Mouse (Mus musculus) CH12.LX (cell line): ENCODE data around the gene Chd1. TPM values are rescaled to one million over a fixed set of nuclear protein-coding genes. Genes with fewer than 3 reads are reported as not detected.

Experiments used
- DNase-seq: peaks from one replicate; pipeline ENCODE4 v3.0.0-alpha.2; 2013; ENCODE audit errors: extremely low read depth
- H3K27ac ChIP-seq: 2 replicates; pipeline ENCODE4 v1.5.1; 2012; ENCODE audit warnings: low read depth, mild to moderate bottlenecking, control low read depth, moderate library complexity; ENCODE audit not compliant: insufficient read depth
- H3K27me3 ChIP-seq: replicated peaks from 2 replicates; pipeline ENCODE3; 2012; ENCODE audit warnings: inconsistent platforms
- H3K36me3 ChIP-seq, 2 experiments: replicated peaks in 1 of 2; 2 replicates each; pipeline versions ENCODE3 to v1.6.1; 2012; ENCODE audit warnings: inconsistent platforms in 1 of 2, low read length in 1 of 2, mild to moderate bottlenecking in 1 of 2, mixed read lengths in 1 of 2, moderate library complexity in 1 of 2; ENCODE audit not compliant: control insufficient read depth in 1 of 2, insufficient read depth in 1 of 2
- H3K4me1 ChIP-seq, 2 experiments: 2 replicates each; pipeline ENCODE4 v1.6.1; 2012; ENCODE audit warnings: inconsistent platforms in 1 of 2, moderate library complexity in 1 of 2; ENCODE audit not compliant: insufficient read depth in 2 of 2, control insufficient read depth in 1 of 2
- H3K4me2 ChIP-seq: 2 replicates; pipeline ENCODE4 v1.6.1; 2012; ENCODE audit warnings: low read depth, mild to moderate bottlenecking, control low read depth; ENCODE audit not compliant: poor library complexity, insufficient read depth, severe bottlenecking
- H3K4me3 ChIP-seq, 3 experiments: fragments of 150-350 bp in 1 of 3; sonication (generic) in 1 of 3; replicated peaks in 1 of 3; 2 replicates each; pipeline versions ENCODE3 to v1.5.1; 2011 to 2012; ENCODE audit warnings: low read depth in 2 of 3, low read length in 2 of 3, mild to moderate bottlenecking in 2 of 3, moderate library complexity in 2 of 3, control low read depth in 1 of 3, improper control_type of control experiment in 1 of 3, inconsistent platforms in 1 of 3, mixed read lengths in 1 of 3; ENCODE audit not compliant: poor library complexity in 1 of 3
- H3K79me2 ChIP-seq: replicated peaks from 2 replicates; pipeline ENCODE4 v1.6.1; 2012; ENCODE audit warnings: mild to moderate bottlenecking, moderate library complexity; ENCODE audit not compliant: control insufficient read depth, poor library complexity, insufficient read depth, severe bottlenecking; ENCODE audit errors: extremely low read depth
- H3K9ac ChIP-seq: 2 replicates; pipeline ENCODE4 v1.6.1; 2012; ENCODE audit warnings: low read depth, mild to moderate bottlenecking, control low read depth, moderate library complexity; ENCODE audit not compliant: insufficient read depth
- H3K9me3 ChIP-seq: replicated peaks from 2 replicates; pipeline ENCODE3; 2012; ENCODE audit warnings: low read length, inconsistent platforms, mixed read lengths
- BHLHE40 ChIP-seq: IDR thresholded peaks from 2 replicates; pipeline ENCODE4 v1.6.1; 2011; ENCODE audit warnings: mild to moderate bottlenecking, low read depth, low read length, improper control_type of control experiment
- CHD1 ChIP-seq: IDR thresholded peaks from 2 replicates; pipeline ENCODE4 v1.6.1; 2012; ENCODE audit warnings: low read depth, low read length, improper control_type of control experiment, inconsistent platforms
- CTCF ChIP-seq, 2 experiments: IDR thresholded peaks in 1 of 2; conservative IDR thresholded peaks in 1 of 2; 2 replicates each; pipeline ENCODE4 v1.5.1; 2011 to 2012; ENCODE audit warnings: low read depth in 2 of 2, low read length in 2 of 2, improper control_type of control experiment in 1 of 2, inconsistent platforms in 1 of 2, mild to moderate bottlenecking in 1 of 2, moderate library complexity in 1 of 2
- E2F4 ChIP-seq: IDR thresholded peaks from 2 replicates; pipeline ENCODE4 v1.6.1; 2011; ENCODE audit warnings: low read depth, low read length, improper control_type of control experiment; ENCODE audit not compliant: insufficient replicate concordance
- ELF1 ChIP-seq: IDR thresholded peaks from 2 replicates; pipeline ENCODE4 v1.6.1; 2014; ENCODE audit warnings: low read depth, mild to moderate bottlenecking, inconsistent platforms, low read length, improper control_type of control experiment
- ETS1 ChIP-seq: conservative IDR thresholded peaks from 2 replicates; pipeline ENCODE4 v1.6.1; 2012; ENCODE audit warnings: low read depth, mild to moderate bottlenecking, inconsistent platforms, low read length, improper control_type of control experiment, moderate library complexity
- GABPA ChIP-seq: IDR thresholded peaks from 2 replicates; pipeline ENCODE4 v1.6.1; 2012; ENCODE audit warnings: low read depth, low read length, improper control_type of control experiment, inconsistent platforms; ENCODE audit not compliant: insufficient replicate concordance
- HCFC1 ChIP-seq: IDR thresholded peaks from 2 replicates; pipeline ENCODE4 v1.6.1; 2012; ENCODE audit warnings: low read depth, mild to moderate bottlenecking, inconsistent platforms, low read length, improper control_type of control experiment
- IRF4 ChIP-seq: IDR thresholded peaks from 2 replicates; pipeline ENCODE4 v1.6.1; 2014; ENCODE audit warnings: low read depth, mild to moderate bottlenecking, inconsistent platforms, low read length, improper control_type of control experiment
- JUND ChIP-seq: conservative IDR thresholded peaks from 2 replicates; pipeline ENCODE4 v1.6.1; 2011; ENCODE audit warnings: low read depth, low read length, improper control_type of control experiment
- KAT2A ChIP-seq: IDR thresholded peaks from 2 replicates; pipeline ENCODE4 v1.6.1; 2012; ENCODE audit warnings: low read length, improper control_type of control experiment, inconsistent platforms; ENCODE audit not compliant: insufficient replicate concordance
- MAFK ChIP-seq: IDR thresholded peaks from 2 replicates; pipeline ENCODE4 v1.6.1; 2011; ENCODE audit warnings: low read length, improper control_type of control experiment; ENCODE audit not compliant: insufficient replicate concordance
- MAX ChIP-seq: IDR thresholded peaks from 2 replicates; pipeline ENCODE4 v1.6.1; 2011; ENCODE audit warnings: low read length, improper control_type of control experiment
- MAZ ChIP-seq: IDR thresholded peaks from 2 replicates; pipeline ENCODE4 v1.6.1; 2012; ENCODE audit warnings: low read depth, mild to moderate bottlenecking, inconsistent platforms, low read length, improper control_type of control experiment, moderate library complexity
- MEF2A ChIP-seq: IDR thresholded peaks from 2 replicates; pipeline ENCODE4 v1.6.1; 2014; ENCODE audit warnings: low read depth, mild to moderate bottlenecking, inconsistent platforms, low read length, improper control_type of control experiment, borderline replicate concordance
- MXI1 ChIP-seq: IDR thresholded peaks from 2 replicates; pipeline ENCODE4 v1.6.1; 2011; ENCODE audit warnings: mild to moderate bottlenecking, low read depth, low read length, improper control_type of control experiment
- NELFE ChIP-seq: IDR thresholded peaks from 2 replicates; pipeline ENCODE4 v1.6.1; 2011; ENCODE audit warnings: low read depth, low read length, improper control_type of control experiment
- PAX5 ChIP-seq: IDR thresholded peaks from 2 replicates; pipeline ENCODE4 v1.6.1; 2012; ENCODE audit warnings: low read length, inconsistent platforms, mixed read lengths
- POLR2A ChIP-seq: IDR thresholded peaks from 2 replicates; pipeline ENCODE4 v1.6.1; 2011; ENCODE audit warnings: low read depth, mild to moderate bottlenecking, improper control_type of control experiment, low read length
- POLR2AphosphoS2 ChIP-seq: IDR thresholded peaks from 2 replicates; pipeline ENCODE4 v1.6.1; 2011; ENCODE audit warnings: low read depth, low read length, improper control_type of control experiment
- RCOR1 ChIP-seq: conservative IDR thresholded peaks from 2 replicates; pipeline ENCODE4 v1.6.1; 2012; ENCODE audit warnings: low read depth, mild to moderate bottlenecking, inconsistent platforms, low read length, improper control_type of control experiment
- SIN3A ChIP-seq: IDR thresholded peaks from 2 replicates; pipeline ENCODE4 v1.6.1; 2012; ENCODE audit warnings: low read length, improper control_type of control experiment, inconsistent platforms
- SMC3 ChIP-seq: IDR thresholded peaks from 2 replicates; pipeline ENCODE4 v1.6.1; 2011; ENCODE audit warnings: low read depth, low read length, improper control_type of control experiment
- TCF12 ChIP-seq: IDR thresholded peaks from 2 replicates; pipeline ENCODE4 v1.6.1; 2014; ENCODE audit warnings: low read depth, mild to moderate bottlenecking, inconsistent platforms, low read length, improper control_type of control experiment
- UBTF ChIP-seq: IDR thresholded peaks from 2 replicates; pipeline ENCODE4 v1.6.1; 2012; ENCODE audit warnings: low read depth, mild to moderate bottlenecking, inconsistent platforms, low read length, improper control_type of control experiment, moderate library complexity
- USF1 ChIP-seq: IDR thresholded peaks from 2 replicates; pipeline ENCODE4 v1.6.1; 2014; ENCODE audit warnings: low read depth, mild to moderate bottlenecking, inconsistent platforms, low read length, improper control_type of control experiment
- ZC3H11A ChIP-seq: IDR thresholded peaks from 2 replicates; pipeline ENCODE4 v1.6.1; 2012; ENCODE audit warnings: low read depth, mild to moderate bottlenecking, inconsistent platforms, low read length, improper control_type of control experiment
- dilution Hi-C: fragments of 300-500 bp; cut with MboI; formaldehyde crosslinking; loops from 2 replicates; pipeline ENCODE4 v1.14.3; 2020; ENCODE audit warnings: low sequenced_read_pairs; ENCODE audit not compliant: extremely low pct_unique_long_range_greater_than_20kb, extremely low pct_ligation_motif_present
- in situ Hi-C: fragments of 300-500 bp; cut with MboI; formaldehyde crosslinking; loops from 3 replicates; pipeline ENCODE4 v1.14.3; 2019; ENCODE audit warnings: low sequenced_read_pairs, low pct_ligation_motif_present, low pct_unique_long_range_greater_than_20kb, mixed read lengths
- polyA plus RNA-seq: library from polyadenylated mRNA; unstranded; fragments of >175 nt; gene quantifications from 2 replicates; pipeline ENCODE4 v1.2.1, GENCODE M21; 2012; ENCODE audit warnings: low read depth; ENCODE audit not compliant: insufficient read length
- total RNA-seq, 2 experiments: library from RNA; depleted of rRNA; stranded (reverse); fragments of 300-350 nt in 1 of 2; fragments of >200 nt in 1 of 2; gene quantifications; 2 replicates each; pipeline ENCODE4 v1.2.3; 2012 to 2014

Gene Chd1
- total and polyA plus RNA-seq, 3 experiments = 29.6 to 45.0 (median 32.0) TPM

DNA sequence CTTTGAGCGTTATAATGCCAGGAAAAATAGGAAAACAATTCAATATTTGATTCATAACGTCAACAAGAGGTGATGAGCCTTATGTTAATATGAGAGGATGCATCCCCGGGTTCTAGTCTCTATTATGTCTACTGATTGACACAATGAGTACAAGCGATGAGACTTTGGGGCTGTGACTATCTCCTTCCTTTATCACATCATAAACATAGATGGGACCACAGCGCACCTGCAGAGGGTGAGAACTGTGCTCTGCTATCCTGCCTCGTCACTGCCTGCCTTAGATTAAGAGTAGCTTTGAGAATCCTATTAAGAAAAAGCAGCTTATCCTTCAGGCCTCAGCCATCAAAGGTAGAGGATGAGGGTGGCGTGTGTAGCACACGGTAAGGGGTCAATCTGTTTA is 85.9 kb downstream of the Chd1 start:
- no peak overlapping the region for H3K4me2 ChIP-seq
- H3K9me3 ChIP-seq = no peaks in the 10 kb centered on the region
- no peaks in the 10 kb centered on the region for H3K4me1 ChIP-seq
- in situ Hi-C loops = no loop called here
- no peak overlapping the region for H3K9ac ChIP-seq
- no peak for TF ChIP-seq SIN3A
- no peak for TF ChIP-seq NELFE
- no peak for TF ChIP-seq CHD1
- no peak for TF ChIP-seq POLR2AphosphoS2
- TF ChIP-seq E2F4 = no peak
- no peak for TF ChIP-seq BHLHE40
- no peak for TF ChIP-seq JUND
- no peak for TF ChIP-seq IRF4
- TF ChIP-seq TCF12 = no peak
- no peak for TF ChIP-seq GABPA
- TF ChIP-seq PAX5 = no peak
- TF ChIP-seq UBTF = no peak
- TF ChIP-seq ZC3H11A = no peak
- no peak for TF ChIP-seq MEF2A
- TF ChIP-seq HCFC1 = no peak
- no peak for TF ChIP-seq RCOR1
- TF ChIP-seq USF1 = no peak
- no peak for TF ChIP-seq POLR2A
- no peak for TF ChIP-seq ELF1
- no peak for TF ChIP-seq KAT2A
- dilution Hi-C loops = no loop called here
- H3K27me3 ChIP-seq = no peaks in the 10 kb centered on the region
- H3K27ac ChIP-seq = no peak overlapping the region
- H3K36me3 ChIP-seq = no peaks in the 10 kb centered on the region
- DNase-seq = no peak
- no peak overlapping the region for H3K4me3 ChIP-seq
- no peaks in the 10 kb centered on the region for H3K79me2 ChIP-seq

GRCm38 (mm10) chr17:15799195-15799793 is 94.5 kb downstream of the Chd1 start:
- dilution Hi-C loops = no loop called here

More at GRCm38 (mm10) chr17:15799195-15799793, 94.5 kb downstream of the Chd1 start:
- no peak overlapping the region for H3K27ac ChIP-seq
- no peaks in the 10 kb centered on the region for H3K9me3 ChIP-seq
- H3K36me3 ChIP-seq = no peaks in the 10 kb centered on the region
- DNase-seq = no peak
- H3K4me3 ChIP-seq = no peak overlapping the region
- H3K9ac ChIP-seq = no peak overlapping the region
- H3K4me1 ChIP-seq = peaks cover 0 to 17% of the 10 kb centered on the region in 2 experiments; a peak in 2 of 4 replicates
- no peaks in the 10 kb centered on the region for H3K27me3 ChIP-seq
- H3K4me2 ChIP-seq = no peak overlapping the region
- TF ChIP-seq KAT2A (no peak), ELF1 (no peak), NELFE (no peak), USF1 (no peak), MAZ (no peak), GABPA (no peak), SMC3 (no peak), RCOR1 (no peak), MXI1 (no peak), CTCF (conservative IDR thresholded peaks at IDR 0.05 in 1 of 2, IDR thresholded peaks at IDR 0.05 in 1 of 2; ENCODE audit: low read depth in 2 of 2, low read length in 2 of 2) (no peak), MAX (no peak), CHD1 (no peak), ZC3H11A (no peak), ETS1 (no peak), MAFK (no peak)
- in situ Hi-C loops = no loop called here
- no peaks in the 10 kb centered on the region for H3K79me2 ChIP-seq
